11 mouse cellular contexts compared by ENCODE assay signal in the genomic region with DNA sequence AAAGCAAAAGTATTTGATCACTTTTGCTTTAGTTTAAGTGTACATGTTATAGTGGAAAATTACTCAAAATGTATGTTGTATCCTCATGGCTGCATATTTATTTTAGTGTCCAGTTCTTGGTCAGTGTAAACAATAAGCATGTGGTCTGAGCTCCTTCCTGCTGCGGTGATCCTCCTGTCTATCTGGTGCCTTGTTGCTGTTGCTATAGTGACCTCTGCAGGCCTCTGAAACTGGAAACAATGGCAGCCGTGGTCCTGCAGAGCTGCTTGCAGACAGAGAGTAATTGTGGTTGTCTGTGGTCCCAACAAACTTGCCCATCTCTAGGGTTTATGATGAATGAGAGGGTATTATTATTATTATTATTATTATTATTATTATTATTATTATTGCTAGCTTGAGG.
DNase-seq lines count a peak whose midpoint lies in the region; ATAC-seq lines count a peak whose summit lies in the region.
"Had no signal": no experiment of that assay in that cellular context is flagged by ENCODE, and none has a peak within 500 bp of the region (broad histone marks: within the 10 kb centered on the region; RNA-seq: fewer than 3 reads in every experiment).

No protein-coding gene starts in this region.

- DNase-seq in kidney, adult 11 months: no peak
- peak; percentile 56 for DNase-seq in embryo, embryonic 9.5 days (ENCODE audit: extremely low spot score)
- peak; percentile 61 for DNase-seq in neural tube, embryonic 11.5 days (ENCODE audit: low spot score)
- DNase-seq in layer of hippocampus, adult 18-20 months (ENCODE audit: low spot score in 2 of 2): no peak
- no peak for DNase-seq in cerebellum, adult 9-10 months
- DNase-seq: spleen, adult 18-20 months had no signal

- WGBS in kidney, embryonic 15.5 days: 0% methylated on average over 2 of the region's 2 CpGs
- WGBS in intestine, embryonic 15.5 days: 9% methylated on average over 2 of the region's 2 CpGs
- 0% methylated on average over 2 of the region's 2 CpGs for WGBS in neural tube, embryonic 11.5 days

- no peaks in the 10 kb centered on the region for H3K27me3 ChIP-seq in kidney, embryonic 15.5 days
- no peaks in the 10 kb centered on the region for H3K27me3 ChIP-seq in intestine, embryonic 15.5 days (replicated peaks)
- no peaks in the 10 kb centered on the region for H3K27me3 ChIP-seq in neural tube, embryonic 11.5 days (ENCODE audit: control insufficient read depth, insufficient read depth, low read length)
- H3K27me3 ChIP-seq: heart, embryonic 13.5 days had no signal

- no peak overlapping the region for H3K27ac ChIP-seq in kidney, embryonic 15.5 days
- no peak overlapping the region for H3K27ac ChIP-seq in intestine, embryonic 15.5 days
- no peak overlapping the region for H3K27ac ChIP-seq in neural tube, embryonic 11.5 days (ENCODE audit: low read depth, low read length)
- H3K27ac ChIP-seq: heart, embryonic 13.5 days had no signal

- H3K9me3 ChIP-seq in kidney, embryonic 15.5 days (replicated peaks): no peaks in the 10 kb centered on the region
- H3K9me3 ChIP-seq in intestine, embryonic 15.5 days: no peaks in the 10 kb centered on the region
- no peaks in the 10 kb centered on the region for H3K9me3 ChIP-seq in neural tube, embryonic 11.5 days (ENCODE audit: control insufficient read depth, low read length)
- H3K9me3 ChIP-seq: G1E had no signal

- no peaks in the 10 kb centered on the region for H3K4me1 ChIP-seq in kidney, embryonic 15.5 days
- no peaks in the 10 kb centered on the region for H3K4me1 ChIP-seq in intestine, embryonic 15.5 days (replicated peaks)
- peaks cover 3% of the 10 kb centered on the region; the same call in 1 of the 2 replicates for H3K4me1 ChIP-seq in neural tube, embryonic 11.5 days (ENCODE audit: control insufficient read depth, insufficient read depth, low read length)
- H3K4me1 ChIP-seq: heart, embryonic 13.5 days had no signal

- H3K36me3 ChIP-seq in kidney, embryonic 15.5 days: no peaks in the 10 kb centered on the region
- no peaks in the 10 kb centered on the region for H3K36me3 ChIP-seq in intestine, embryonic 15.5 days
- H3K36me3 ChIP-seq in neural tube, embryonic 11.5 days (ENCODE audit: control insufficient read depth, insufficient read depth, low read length): no peaks in the 10 kb centered on the region
- H3K36me3 ChIP-seq: G1E; heart, embryonic 13.5 days had no signal

- H3K4me3 ChIP-seq in kidney, embryonic 15.5 days (replicated peaks): no peak overlapping the region
- no peak overlapping the region for H3K4me3 ChIP-seq in intestine, embryonic 15.5 days (replicated peaks)
- H3K4me3 ChIP-seq in neural tube, embryonic 11.5 days (ENCODE audit: low read depth, low read length): no peak overlapping the region
- H3K4me3 ChIP-seq: heart, embryonic 13.5 days had no signal

- no peak overlapping the region for H3K4me2 ChIP-seq in kidney, embryonic 15.5 days
- H3K4me2 ChIP-seq in intestine, embryonic 15.5 days (replicated peaks): no peak overlapping the region
- H3K4me2 ChIP-seq in neural tube, embryonic 11.5 days (ENCODE audit: low read depth): no peak overlapping the region
- H3K4me2 ChIP-seq: heart, embryonic 13.5 days had no signal

- H3K9ac ChIP-seq in kidney, embryonic 15.5 days: no peak overlapping the region
- H3K9ac ChIP-seq in intestine, embryonic 15.5 days: no peak overlapping the region
- no peak overlapping the region for H3K9ac ChIP-seq in neural tube, embryonic 11.5 days (ENCODE audit: low read length)
- H3K9ac ChIP-seq: heart, embryonic 13.5 days had no signal

- peak; percentile 78; the same call in 1 of the 2 replicates for ATAC-seq in kidney, embryonic 15.5 days (replicated peaks; ENCODE audit: low FRiP score)
- ATAC-seq in intestine, embryonic 15.5 days: peak; percentile 47; the same call in 1 of the 2 replicates
- ATAC-seq in neural tube, embryonic 11.5 days (ENCODE audit: insufficient read depth, low FRiP score, low TSS enrichment): peak; percentile 78
- ATAC-seq in activated CD4-positive, CD25-positive, alpha-beta regulatory T cell, adult 4 months: no peak

Comparison
In these comparisons a context has a peak if more than half of its experiments do, and no peak if none do; other contexts are left out.
1. DNase-seq: peak in embryo, embryonic 9.5 days (single experiment) and neural tube, embryonic 11.5 days (single experiment); none in kidney, adult 11 months (single experiment), layer of hippocampus, adult 18-20 months (0 of 2) and cerebellum, adult 9-10 months (single experiment).